Mouse (Mus musculus) thymus, adult 2 months (tissue): ENCODE results near the gene Tnnc1.

Experiments used
- CTCF ChIP-seq: fragments of 200-500 bp; IDR thresholded peaks from 2 replicates; pipeline ENCODE4 v1.5.1; 2012; ENCODE audit warnings: mild to moderate bottlenecking, control low read depth, low read length, moderate library complexity, borderline replicate concordance; ENCODE audit not compliant: control insufficient read depth, poor library complexity, insufficient read depth; ENCODE audit errors: extremely low read depth
- POLR2A ChIP-seq: fragments of 200-500 bp; IDR thresholded peaks from 2 replicates; pipeline ENCODE4 v1.6.1; 2012; ENCODE audit warnings: mild to moderate bottlenecking, low read length, control low read depth, moderate library complexity; ENCODE audit not compliant: control insufficient read depth, poor library complexity, insufficient read depth; ENCODE audit errors: extremely low read depth

- TF ChIP-seq CTCF: peak; percentile 75
- peak; percentile 95 for TF ChIP-seq POLR2A
Measured at GRCm38 (mm10) chr14:31251084-31251604, 43.0 kb downstream of the Tnnc1 start, which contains the start of the genes Phf7 and Bap1.
